Mouse (Mus musculus) liver, embryonic 14.5 days (tissue): ENCODE measurements around the gene Dcpp2.

Experiments
- CTCF ChIP-seq: IDR thresholded peaks from 2 replicates; pipeline ENCODE4 v1.5.1; 2016; ENCODE audit warnings: antibody characterized with exemption, low read depth, control low read depth
- EP300 ChIP-seq: IDR thresholded peaks from 2 replicates; pipeline ENCODE4 v1.6.1; 2016; ENCODE audit warnings: antibody characterized with exemption, low read depth

- no peak for TF ChIP-seq CTCF
- TF ChIP-seq EP300: no peak
Observed at GRCm38 (mm10) chr17:23857913-23858312, 22.8 kb upstream of the Dcpp2 start.
